Mouse (Mus musculus) G1E-ER4 (cell line): Measurements from ENCODE around the gene Ccdc125. TPM values are rescaled to one million over a fixed set of nuclear protein-coding genes. Genes with fewer than 3 reads are reported as not detected.

Experiments used
- GATA1 ChIP-seq: IDR thresholded peaks from one replicate; pipeline ENCODE4 v1.8.0; 2012; ENCODE audit warnings: low read length, inconsistent platforms
- polyA plus RNA-seq: library from polyadenylated mRNA; stranded (reverse); fragments of >175 nt; gene quantifications from 2 replicates; pipeline ENCODE4 v1.2.3, GENCODE M21; 2012

Ccdc125 gene
- not detected in 2 replicates for polyA plus RNA-seq

- TF ChIP-seq GATA1, result no peak
Measured at GRCm38 (mm10) chr13:100669291-100670022, at the start of gene Ccdc125. Ccdc125 (plus strand) TSS chr13:100669717.

GRCm38 (mm10) chr13:100622241-100622640 is 47.3 kb upstream of the Ccdc125 start:
- no peak for TF ChIP-seq GATA1

- TF ChIP-seq GATA1, result no peak
Measured at GRCm38 (mm10) chr13:100634106-100634691, 35.3 kb upstream of the Ccdc125 start.

GRCm38 (mm10) chr13:100642471-100643209 is 26.9 kb upstream of the Ccdc125 start:
- TF ChIP-seq GATA1, result no peak

GRCm38 (mm10) chr13:100648223-100648622 is 21.3 kb upstream of the Ccdc125 start:
- no peak for TF ChIP-seq GATA1

GRCm38 (mm10) chr13:100650550-100651438 is 18.7 kb upstream of the Ccdc125 start, which contains the start of the genes Ak6 and Rad17:
Ak6 (plus strand) TSS chr13:100650979.
Rad17 (minus strand) TSS chr13:100651051.
- no peak for TF ChIP-seq GATA1

GRCm38 (mm10) chr13:100651439-100652186 is 17.9 kb upstream of the Ccdc125 start, which contains the start of gene Taf9:
Taf9 (plus strand) TSS chr13:100651579.
- no peak for TF ChIP-seq GATA1

- no peak for TF ChIP-seq GATA1
Measured at GRCm38 (mm10) chr13:100658091-100658490, 11.4 kb upstream of the Ccdc125 start.

- no peak for TF ChIP-seq GATA1
Measured at GRCm38 (mm10) chr13:100659864-100660456, 9.6 kb upstream of the Ccdc125 start.

- no peak for TF ChIP-seq GATA1
Measured at GRCm38 (mm10) chr13:100670181-100670741, 744 bp downstream of the Ccdc125 start.

- no peak for TF ChIP-seq GATA1
Measured at GRCm38 (mm10) chr13:100675936-100676635, 6.6 kb downstream of the Ccdc125 start.

GRCm38 (mm10) chr13:100681615-100682014 is 12.1 kb downstream of the Ccdc125 start:
- TF ChIP-seq GATA1, result no peak

- no peak for TF ChIP-seq GATA1
Measured at GRCm38 (mm10) chr13:100682837-100683236, 13.3 kb downstream of the Ccdc125 start.
